Mouse (Mus musculus) left cerebral cortex, postnatal 14 days (tissue): ENCODE results near the gene Tbc1d1. TPM values are rescaled to one million over a fixed set of nuclear protein-coding genes. Genes with fewer than 3 reads are reported as not detected.

ENCODE experiments used
- DNase-seq, 2 experiments: peaks; one replicate each; pipeline ENCODE4 v3.0.0; 2021 to 2022; ENCODE audit warnings: low spot score in 2 of 2, mixed read lengths in 1 of 2
- intact Hi-C: fragments of 180-260 bp; cut with DNase I; formaldehyde crosslinking; loops from one replicate; pipeline ENCODE4 v1.15.1; 2025
- long read RNA-seq, 2 experiments: library from polyadenylated mRNA; stranded (forward); transcript quantifications; one replicate each; pipeline ENCODE4 v2.0.0; 2021
- total RNA-seq, 2 experiments: library from RNA; stranded (reverse); gene quantifications; 2 replicates each; pipeline ENCODE4 v1.2.3; 2021

Gene Tbc1d1
- total RNA-seq: 10 to 100 TPM; 17.0 to 18.4 TPM
- long read RNA-seq, experiment 1, full-length matches to known transcripts: 7 of 10 reads
- long read RNA-seq, experiment 1, partial matches to known transcripts: 1 of 10 reads
- long read RNA-seq, experiment 1, other reads (novel, unspliced or antisense): 2 of 10 reads
- long read RNA-seq, experiment 2, full-length matches to known transcripts: 3 of 8 reads
- long read RNA-seq, experiment 2, partial matches to known transcripts: 3 of 8 reads
- long read RNA-seq, experiment 2, other reads (novel, unspliced or antisense): 2 of 8 reads

GRCm38 (mm10) chr5:64155861-64156550 is at the start of gene Tbc1d1:
Gene Tbc1d1 (plus strand): TSS chr5:64156305.
- intact Hi-C loops: no loop called here

GRCm38 (mm10) chr5:64107596-64108289 is 48.4 kb upstream of the Tbc1d1 start:
- no peak for DNase-seq
- intact Hi-C loops: loop anchor here (10.0 kb wide), 1 partner anchor 167 kb away; no protein-coding TSS in a partner anchor

More at GRCm38 (mm10) chr5:64155861-64156550, at the start of gene Tbc1d1:
- DNase-seq: peak; percentile 28 to 41

- intact Hi-C loops: loop anchor here (10.0 kb wide), 1 partner anchor 166 kb away; no protein-coding TSS in a partner anchor
- peak; percentile 21 to 30 for DNase-seq
Measured at GRCm38 (mm10) chr5:64109217-64109616, 46.9 kb upstream of the Tbc1d1 start.

- intact Hi-C loops: no loop called here
- DNase-seq: no peak
Measured at GRCm38 (mm10) chr5:64112360-64112759, 43.7 kb upstream of the Tbc1d1 start.

- DNase-seq: no peak
- intact Hi-C loops: no loop called here
Measured at GRCm38 (mm10) chr5:64114210-64114609, 41.9 kb upstream of the Tbc1d1 start.

GRCm38 (mm10) chr5:64117191-64117590 is 38.9 kb upstream of the Tbc1d1 start:
- DNase-seq: no peak
- intact Hi-C loops: no loop called here

- no peak for DNase-seq
- intact Hi-C loops: no loop called here
Measured at GRCm38 (mm10) chr5:64125783-64126182, 30.3 kb upstream of the Tbc1d1 start.

GRCm38 (mm10) chr5:64131550-64131949 is 24.6 kb upstream of the Tbc1d1 start:
- intact Hi-C loops: no loop called here
- no peak for DNase-seq

- intact Hi-C loops: no loop called here
- DNase-seq: no peak
Measured at GRCm38 (mm10) chr5:64133901-64134300, 22.2 kb upstream of the Tbc1d1 start.

- intact Hi-C loops: no loop called here
- no peak for DNase-seq
Measured at GRCm38 (mm10) chr5:64136325-64136724, 19.8 kb upstream of the Tbc1d1 start.

- intact Hi-C loops: no loop called here
- no peak for DNase-seq
Measured at GRCm38 (mm10) chr5:64140202-64140601, 15.9 kb upstream of the Tbc1d1 start.

GRCm38 (mm10) chr5:64144315-64144714 is 11.8 kb upstream of the Tbc1d1 start:
- no peak for DNase-seq
- intact Hi-C loops: no loop called here

GRCm38 (mm10) chr5:64146384-64147005 is 9.6 kb upstream of the Tbc1d1 start:
- intact Hi-C loops: no loop called here

GRCm38 (mm10) chr5:64149184-64150127 is 6.6 kb upstream of the Tbc1d1 start:
- DNase-seq: no peak
- intact Hi-C loops: no loop called here

More at GRCm38 (mm10) chr5:64146384-64147005, 9.6 kb upstream of the Tbc1d1 start:
- no peak for DNase-seq

- no peak for DNase-seq
- intact Hi-C loops: no loop called here
Measured at GRCm38 (mm10) chr5:64153319-64153718, 2.8 kb upstream of the Tbc1d1 start.

- no peak for DNase-seq
- intact Hi-C loops: no loop called here
Measured at GRCm38 (mm10) chr5:64156579-64156978, 474 bp downstream of the Tbc1d1 start.

GRCm38 (mm10) chr5:64157926-64158325 is 1.8 kb downstream of the Tbc1d1 start:
- DNase-seq: no peak
- intact Hi-C loops: no loop called here

GRCm38 (mm10) chr5:64158501-64158900 is 2.4 kb downstream of the Tbc1d1 start:
- no peak for DNase-seq
- intact Hi-C loops: no loop called here
